Mouse (Mus musculus) left cerebral cortex, adult 6 months (tissue): ENCODE measurements around the gene Fsd2. TPM values are rescaled to one million over a fixed set of nuclear protein-coding genes. Genes with fewer than 3 reads are reported as not detected.

Experiments used
- long read RNA-seq, 2 experiments: library from polyadenylated mRNA; unstranded; transcript quantifications; one replicate each; pipeline ENCODE4 v2.0.0; 2019 to 2020
- polyA plus RNA-seq: library from polyadenylated mRNA; unstranded; fragments of <200 nt; fragmentation: Nextera tagmentation; gene quantifications from 2 replicates; pipeline ENCODE4 v1.2.3, GENCODE M21; 2021

Gene Fsd2
- 0.10 and 0.27 TPM in 2 replicates for polyA plus RNA-seq
- long read RNA-seq, experiment 1, partial matches to known transcripts: 1 of 2 reads
- long read RNA-seq, experiment 1, other reads (novel, unspliced or antisense): 1 of 2 reads
- long read RNA-seq, experiment 2, partial matches to known transcripts: 0 of 1 reads
- long read RNA-seq, experiment 2, other reads (novel, unspliced or antisense): 1 of 1 reads

GRCm38 (mm10) chr7:81566892-81567291, at the start of gene Fsd2:
Fsd2 (minus strand) TSS chr7:81566944.

DNA sequence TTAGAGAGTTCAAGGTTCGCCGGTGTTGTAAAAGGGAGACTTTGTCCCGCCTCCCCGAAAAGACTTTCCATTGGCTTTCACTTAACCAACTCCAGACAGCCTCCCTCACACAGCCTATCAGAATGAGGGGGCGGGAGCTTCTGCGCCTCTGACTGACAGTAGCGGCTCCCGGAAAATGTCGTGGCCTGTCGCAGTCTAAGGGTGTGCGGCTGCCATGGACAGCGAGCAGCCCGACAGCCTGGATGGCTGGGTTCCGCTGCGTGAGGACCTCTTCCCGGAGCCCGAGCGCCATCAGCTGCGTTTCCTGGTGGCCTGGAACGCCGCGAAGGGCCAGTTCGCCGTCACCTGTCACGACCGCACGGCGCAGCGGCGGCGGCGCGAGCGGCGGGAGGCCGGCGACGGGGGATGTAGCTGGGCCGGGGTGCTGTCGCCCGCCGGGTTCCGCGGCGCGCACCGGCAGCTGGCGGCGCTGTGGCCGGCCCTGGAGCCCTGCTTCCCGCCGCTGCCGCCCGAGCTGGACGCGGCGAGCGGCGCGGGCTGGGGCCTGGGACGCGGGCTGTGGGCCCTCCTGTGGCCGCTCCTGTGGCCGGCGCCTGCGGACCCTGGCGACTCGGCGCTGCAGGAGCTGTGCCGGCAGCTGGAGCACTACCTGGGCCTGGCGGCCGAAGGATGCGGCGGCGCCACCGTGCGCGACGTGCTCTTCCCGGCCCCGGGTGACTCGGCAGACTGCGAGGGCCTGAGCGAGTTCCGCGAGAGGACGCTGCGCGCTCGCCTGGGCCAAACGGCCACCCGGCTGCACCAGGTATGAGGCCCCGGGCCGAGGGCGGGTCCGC, 4.6 kb upstream of the Fsd2 start, which contains the start of gene Whamm:
TSS of gene Whamm (plus strand) at position 159 of the 833 bp plus-strand sequence.

DNA sequence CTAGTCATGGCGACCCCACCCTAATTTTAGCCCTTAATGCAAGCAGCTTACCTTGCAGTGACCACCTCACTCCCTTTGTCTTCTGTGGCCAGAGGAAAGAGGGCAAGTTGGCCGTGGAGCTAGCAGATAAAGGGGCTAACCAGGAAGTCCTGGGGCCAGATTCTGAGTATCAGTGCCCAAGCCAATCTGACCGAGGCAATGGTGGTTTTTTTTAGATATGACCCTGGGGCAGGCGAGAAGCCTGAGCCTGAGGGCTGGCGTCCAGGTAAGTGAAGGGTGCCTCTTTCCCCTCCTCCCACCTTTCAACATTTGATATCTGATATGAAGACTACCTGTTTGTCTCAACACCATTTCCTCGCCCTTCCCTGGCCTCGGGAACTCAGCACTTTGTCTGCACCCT, 68.6 kb downstream of the Fsd2 start, which contains the start of gene BC048679:
TSS of gene BC048679 (minus strand) at position 101 of the 400 bp plus-strand sequence.

DNA sequence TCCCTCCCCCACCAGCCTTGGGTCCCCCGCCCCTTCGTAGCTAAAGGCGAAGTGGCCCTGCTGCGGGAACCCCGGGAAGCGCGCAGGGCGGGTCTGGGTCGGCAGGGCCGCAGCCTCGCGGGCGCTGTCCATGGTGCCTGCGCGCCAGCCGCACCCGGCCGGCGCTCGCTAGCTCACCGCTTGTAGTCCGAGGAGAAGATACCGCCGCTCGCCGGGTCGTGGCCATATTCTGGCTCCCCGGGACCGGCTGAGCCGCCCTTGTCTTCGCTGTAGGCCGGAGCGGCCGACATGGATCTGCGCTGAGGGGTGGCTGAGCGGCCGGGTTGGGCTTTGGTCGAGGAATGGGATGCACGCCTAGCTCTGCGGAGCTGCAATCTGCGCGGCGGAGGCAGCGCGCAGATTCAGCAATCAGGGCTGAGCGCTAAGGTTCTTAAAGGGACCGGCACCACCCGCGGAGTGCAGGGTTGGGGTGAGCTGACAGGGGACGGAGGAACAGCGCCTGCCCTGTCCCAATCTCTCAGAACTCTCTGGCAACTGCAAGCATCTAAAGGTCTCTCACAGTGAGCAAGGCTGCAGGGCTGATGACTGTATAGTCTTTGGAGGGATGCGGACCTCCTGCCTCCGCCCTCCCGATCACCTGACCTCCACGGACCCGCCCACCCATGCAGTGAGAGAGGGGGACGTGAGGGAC, 73.3 kb downstream of the Fsd2 start, which contains the start of gene Ap3b2:
TSS of gene Ap3b2 (minus strand) at position 595 of the 691 bp plus-strand sequence.

Other genes starting within 250 kb of the Fsd2 start
- gene Rps17, start 221.7 kb downstream of the Fsd2 start, polyA plus RNA-seq: 2,131 and 2,206 TPM in 2 replicates
- 22.7 and 26.6 TPM in 2 replicates for gene Cpeb1, start 111.5 kb downstream of the Fsd2 start, polyA plus RNA-seq
- 49.0 and 53.9 TPM in 2 replicates for gene Ap3b2, start 73.0 kb downstream of the Fsd2 start, polyA plus RNA-seq
- gene BC048679, start 68.7 kb downstream of the Fsd2 start, polyA plus RNA-seq: not detected in 2 replicates
- gene Whamm, start 4.3 kb upstream of the Fsd2 start, polyA plus RNA-seq: 2.3 and 5.4 TPM in 2 replicates
- 21.8 and 51.4 TPM in 2 replicates for gene Homer2, start 140.6 kb upstream of the Fsd2 start, polyA plus RNA-seq
- gene Ramac, start 196.0 kb upstream of the Fsd2 start, polyA plus RNA-seq: 186 and 227 TPM in 2 replicates
- gene 3110040N11Rik, start 222.5 kb upstream of the Fsd2 start, polyA plus RNA-seq: 50.3 and 62.5 TPM in 2 replicates